Mouse (Mus musculus) heart, postnatal 0 days (tissue): Measurements from ENCODE around the gene Entpd1. TPM values are rescaled to one million over a fixed set of nuclear protein-coding genes. Genes with fewer than 3 reads are reported as not detected.

ENCODE experiments used
- ATAC-seq: fragments of 200-750 bp; cut with Nextera tagmentation; 2 replicates; pipeline ENCODE4 v1.8.0; 2017; ENCODE audit warnings: low read depth, moderate number of reproducible peaks, moderate library complexity; ENCODE audit not compliant: insufficient read depth
- DNase-seq: peaks from one replicate; pipeline ENCODE4 v3.0.0-alpha.2; 2016; ENCODE audit warnings: low spot score
- H3K27ac ChIP-seq: fragments of 300-500 bp; sonication (generic); 2 replicates; pipeline ENCODE4 v1.5.1; 2014; ENCODE audit warnings: low read depth, mild to moderate bottlenecking
- H3K27me3 ChIP-seq: fragments of 300-500 bp; sonication (generic); 2 replicates; pipeline ENCODE4 v1.6.1; 2014; ENCODE audit warnings: low read length, mixed read lengths; ENCODE audit not compliant: control insufficient read depth, insufficient read depth
- H3K36me3 ChIP-seq: fragments of 300-500 bp; sonication (generic); replicated peaks from 2 replicates; pipeline ENCODE4 v1.6.1; 2014; ENCODE audit warnings: low read length, mixed read lengths; ENCODE audit not compliant: control insufficient read depth, insufficient read depth
- H3K4me1 ChIP-seq: fragments of 300-500 bp; sonication (generic); 2 replicates; pipeline ENCODE4 v1.6.1; 2014; ENCODE audit warnings: antibody characterized with exemption; ENCODE audit not compliant: control insufficient read depth, insufficient read depth
- H3K4me2 ChIP-seq: fragments of 300-500 bp; sonication (generic); 2 replicates; pipeline ENCODE4 v1.6.1; 2014; ENCODE audit warnings: low read depth, mild to moderate bottlenecking, low read length, moderate library complexity
- H3K4me3 ChIP-seq: fragments of 300-500 bp; sonication (generic); 2 replicates; pipeline ENCODE4 v1.5.1; 2014; ENCODE audit warnings: low read depth, low read length
- H3K9ac ChIP-seq: fragments of 300-500 bp; sonication (generic); replicated peaks from 2 replicates; pipeline ENCODE4 v1.6.1; 2014; ENCODE audit warnings: low read depth, low read length, mixed read lengths
- H3K9me3 ChIP-seq: fragments of 300-500 bp; sonication (generic); replicated peaks from 2 replicates; pipeline ENCODE4 v1.6.1; 2016; ENCODE audit warnings: low read length; ENCODE audit not compliant: control insufficient read depth
- CTCF ChIP-seq: IDR thresholded peaks from 2 replicates; pipeline ENCODE4 v1.5.1; 2016; ENCODE audit warnings: antibody characterized with exemption, control low read depth, low read depth
- EP300 ChIP-seq: IDR thresholded peaks from 2 replicates; pipeline ENCODE4 v1.6.1; 2016; ENCODE audit warnings: antibody characterized with exemption, low read depth
- WGBS: fragments of 180-500 bp; shearing (Covaris S2); extraction: QIAGEN DNeasy Blood & Tissue Kit; methylation state at CpG from one replicate; pipeline ENCODE4 v1.1.7; 2014; 5-methylcytosine and 5-hydroxymethylcytosine counted together
- polyA plus RNA-seq: library from polyadenylated mRNA; unstranded; fragments of >200 nt; fragmentation: Nextera tagmentation; extraction: Ambion mirVana; gene quantifications from 2 replicates; pipeline ENCODE4 v1.2.1, GENCODE M21; 2015
- total RNA-seq: library from RNA; depleted of rRNA; stranded (reverse); fragments of >200 nt; gene quantifications from 2 replicates; pipeline ENCODE4 v1.2.3, GENCODE M21; 2014; ENCODE audit warnings: low replicate concordance

Gene Entpd1
- total and polyA plus RNA-seq, 2 experiments from 2014 or later, result 10.3 to 31.7 TPM

DNA sequence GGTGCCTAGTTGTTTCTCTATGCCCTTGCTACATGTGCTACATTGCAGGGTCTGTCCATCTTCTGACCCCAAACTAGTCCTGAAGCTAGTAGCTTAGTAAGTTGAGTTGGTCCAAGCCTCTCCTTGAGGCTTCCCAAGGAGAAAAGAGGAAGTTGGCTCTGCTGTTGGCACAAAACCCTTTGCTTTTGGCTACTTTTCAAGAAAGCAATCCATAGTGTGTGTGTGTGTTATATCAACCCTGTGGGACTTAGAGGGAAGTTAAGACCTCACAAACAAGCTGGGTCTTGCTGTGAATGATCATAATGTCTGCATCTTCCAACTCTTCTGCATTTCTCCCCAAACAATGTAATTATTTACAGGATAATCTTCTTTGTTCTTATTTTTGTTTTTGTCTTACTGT is 16.8 kb downstream of the Entpd1 start:
- Histone ChIP-seq H3K4me3 (no peak overlapping the region), H3K4me2 (no peak overlapping the region), H3K9me3 (no peaks in the 10 kb centered on the region), H3K9ac (no peak overlapping the region), H3K27ac (no peak overlapping the region), H3K4me1 (no peaks in the 10 kb centered on the region), H3K36me3 (no peaks in the 10 kb centered on the region), H3K27me3 (no peaks in the 10 kb centered on the region)
- ATAC-seq, result no peak
- no peak for DNase-seq
- no peak for TF ChIP-seq CTCF
- no peak for TF ChIP-seq EP300

DNA sequence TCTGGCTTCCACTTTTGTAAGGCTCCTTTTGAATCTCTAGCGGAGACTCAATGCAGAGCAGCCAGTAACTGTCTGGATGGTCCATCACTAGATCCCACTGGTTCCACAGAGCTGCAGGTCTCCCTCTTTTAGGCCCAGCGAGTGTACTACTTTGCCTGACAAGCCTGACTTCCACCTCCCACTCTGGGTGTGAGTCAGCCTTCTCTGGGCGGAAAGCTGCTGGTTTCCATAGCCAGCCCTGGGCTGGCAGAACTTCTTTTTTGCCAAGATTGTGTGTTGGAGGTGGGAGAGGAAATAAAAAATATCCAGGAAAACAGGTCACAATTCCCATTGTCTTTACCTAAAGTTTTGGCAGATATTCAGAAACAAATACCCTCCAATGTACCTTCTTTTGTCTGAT is 17.9 kb downstream of the Entpd1 start:
- TF ChIP-seq EP300 (no peak), CTCF (no peak)
- Histone ChIP-seq H3K9ac (no peak overlapping the region), H3K4me1 (no peaks in the 10 kb centered on the region), H3K36me3 (no peaks in the 10 kb centered on the region), H3K27me3 (no peaks in the 10 kb centered on the region), H3K4me3 (no peak overlapping the region), H3K27ac (peak overlapping the region; percentile 67), H3K9me3 (no peaks in the 10 kb centered on the region), H3K4me2 (no peak overlapping the region)
- no peak for DNase-seq
- WGBS, result 67% methylated on average over 3 of the region's 3 CpGs
- ATAC-seq, result no peak

DNA sequence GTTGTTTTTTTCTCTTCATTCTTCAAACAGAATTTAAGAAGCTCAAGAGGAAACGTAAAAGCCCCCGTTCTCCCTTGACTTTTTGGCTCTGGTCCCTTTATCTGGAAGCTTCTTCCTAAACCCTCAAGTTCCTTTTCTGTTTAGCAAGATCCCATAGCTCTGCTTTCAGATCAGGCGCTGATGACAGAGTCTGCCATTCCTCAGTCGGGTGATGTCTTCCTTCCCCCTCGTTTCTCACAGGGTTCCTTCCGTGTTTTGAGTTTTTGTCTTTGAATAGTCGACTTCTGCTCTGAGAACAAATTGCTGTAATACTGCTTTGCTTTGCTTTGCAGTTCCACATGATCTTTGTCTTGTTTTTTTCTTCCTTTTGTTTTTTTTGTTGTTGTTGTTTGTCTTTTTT is 18.4 kb downstream of the Entpd1 start:
- TF ChIP-seq EP300 (no peak), CTCF (no peak)
- Histone ChIP-seq H3K36me3 (no peaks in the 10 kb centered on the region), H3K4me1 (no peaks in the 10 kb centered on the region), H3K9ac (no peak overlapping the region), H3K27me3 (no peaks in the 10 kb centered on the region), H3K4me3 (no peak overlapping the region), H3K4me2 (no peak overlapping the region), H3K9me3 (no peaks in the 10 kb centered on the region), H3K27ac (peak overlapping the region; percentile 67; the same call in 1 of the 2 replicates)
- ATAC-seq (no peak), DNase-seq (no peak)
- WGBS, result 45% methylated on average over 7 of the region's 7 CpGs

DNA sequence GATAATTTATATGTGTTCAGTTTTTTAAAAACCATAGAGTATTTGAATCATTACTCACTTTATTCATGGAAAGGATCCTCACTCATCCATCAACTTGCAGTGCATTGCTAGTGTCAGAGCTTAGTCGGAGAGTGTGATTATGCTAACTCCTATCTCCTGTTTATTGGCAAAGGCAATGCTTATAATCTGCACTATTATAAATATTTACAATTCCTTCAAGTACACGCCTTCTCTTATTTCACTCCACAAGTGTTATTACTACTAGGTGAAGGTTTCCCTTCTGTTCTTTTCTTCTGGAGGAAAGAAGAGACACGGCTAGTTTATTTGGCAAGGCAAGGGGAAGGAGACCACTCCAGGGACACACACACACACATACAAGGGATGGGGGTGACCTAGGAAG is 20.0 kb downstream of the Entpd1 start:
- no peaks in the 10 kb centered on the region for H3K36me3 ChIP-seq
- no peaks in the 10 kb centered on the region for H3K27me3 ChIP-seq
- 64% methylated on average over 3 of the region's 3 CpGs for WGBS
- TF ChIP-seq EP300 (no peak), CTCF (no peak)
- no peak overlapping the region for H3K4me2 ChIP-seq
- DNase-seq, result no peak
- no peak overlapping the region for H3K27ac ChIP-seq
- no peak overlapping the region for H3K4me3 ChIP-seq
- no peaks in the 10 kb centered on the region for H3K4me1 ChIP-seq
- ATAC-seq, result no peak
- no peaks in the 10 kb centered on the region for H3K9me3 ChIP-seq
- no peak overlapping the region for H3K9ac ChIP-seq

DNA sequence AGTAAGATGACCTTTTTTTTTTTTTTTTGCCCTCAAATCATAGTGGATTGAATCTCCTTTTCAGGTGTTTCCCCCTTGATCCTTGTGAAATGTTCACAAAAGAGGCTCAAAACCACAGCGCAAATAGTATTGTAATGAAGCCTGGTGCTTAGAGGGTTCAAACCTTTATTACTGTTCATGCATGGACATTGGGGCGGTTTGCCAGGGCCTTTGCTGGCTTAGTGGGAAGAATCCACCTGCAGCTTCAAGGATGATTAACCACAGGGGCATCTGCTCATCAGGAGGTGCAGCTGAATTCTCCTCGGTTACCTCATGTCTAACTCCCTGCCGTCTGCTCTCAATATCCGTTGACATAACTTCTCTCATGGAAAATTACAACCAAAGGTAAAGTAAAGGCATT is 20.5 kb downstream of the Entpd1 start:
- no peak overlapping the region for H3K27ac ChIP-seq
- no peak overlapping the region for H3K9ac ChIP-seq
- no peaks in the 10 kb centered on the region for H3K4me1 ChIP-seq
- 77% methylated on average over 5 of the region's 5 CpGs for WGBS
- H3K9me3 ChIP-seq, result no peaks in the 10 kb centered on the region
- no peaks in the 10 kb centered on the region for H3K27me3 ChIP-seq
- no peak overlapping the region for H3K4me2 ChIP-seq
- H3K36me3 ChIP-seq, result no peaks in the 10 kb centered on the region
- H3K4me3 ChIP-seq, result no peak overlapping the region
- TF ChIP-seq CTCF (no peak), EP300 (no peak)
- no peak for ATAC-seq
- no peak for DNase-seq

DNA sequence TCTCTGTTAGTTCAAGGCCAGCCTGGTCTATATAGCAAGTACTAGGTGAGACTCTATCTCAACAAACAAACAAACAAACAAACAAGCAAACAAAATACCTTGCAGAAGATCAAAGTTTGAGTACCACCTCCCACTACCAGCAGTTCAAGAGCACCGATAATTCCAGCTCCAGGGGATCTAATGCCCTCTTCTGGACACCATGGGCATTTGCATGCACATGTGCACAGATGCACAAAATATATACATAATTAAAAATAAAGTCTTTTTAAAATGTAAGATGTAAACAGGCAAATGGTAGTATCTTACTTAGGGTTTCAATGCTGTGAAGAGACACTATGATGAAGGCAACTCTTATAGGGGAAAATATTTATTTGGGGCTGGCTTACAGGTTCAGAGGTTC is 21.0 kb downstream of the Entpd1 start:
- ATAC-seq, result no peak
- Histone ChIP-seq H3K4me3 (no peak overlapping the region), H3K9me3 (no peaks in the 10 kb centered on the region), H3K4me1 (no peaks in the 10 kb centered on the region), H3K4me2 (no peak overlapping the region), H3K27ac (no peak overlapping the region), H3K27me3 (no peaks in the 10 kb centered on the region), H3K36me3 (no peaks in the 10 kb centered on the region), H3K9ac (no peak overlapping the region)
- 68% methylated on average over 1 of the region's 1 CpGs for WGBS
- no peak for DNase-seq
- TF ChIP-seq EP300 (no peak), CTCF (peak; percentile 20; the same call in 1 of the 2 replicates)
